Mouse (Mus musculus) CH12.LX (cell line): Measurements from ENCODE around the gene Zgrf1.

Experiments
- CHD1 ChIP-seq: IDR thresholded peaks from 2 replicates; pipeline ENCODE4 v1.6.1; 2012; ENCODE audit warnings: low read depth, low read length, improper control_type of control experiment, inconsistent platforms
- CTCF ChIP-seq, 2 experiments: IDR thresholded peaks in 1 of 2; conservative IDR thresholded peaks in 1 of 2; 2 replicates each; pipeline ENCODE4 v1.5.1; 2011 to 2012; ENCODE audit warnings: low read depth in 2 of 2, low read length in 2 of 2, improper control_type of control experiment in 1 of 2, inconsistent platforms in 1 of 2, mild to moderate bottlenecking in 1 of 2, moderate library complexity in 1 of 2
- E2F4 ChIP-seq: IDR thresholded peaks from 2 replicates; pipeline ENCODE4 v1.6.1; 2011; ENCODE audit warnings: low read depth, low read length, improper control_type of control experiment; ENCODE audit not compliant: insufficient replicate concordance
- EP300 ChIP-seq: IDR thresholded peaks from 2 replicates; pipeline ENCODE4 v1.6.1; 2011; ENCODE audit warnings: low read length, improper control_type of control experiment
- IRF4 ChIP-seq: IDR thresholded peaks from 2 replicates; pipeline ENCODE4 v1.6.1; 2014; ENCODE audit warnings: low read depth, mild to moderate bottlenecking, inconsistent platforms, low read length, improper control_type of control experiment
- JUN ChIP-seq: IDR thresholded peaks from 2 replicates; pipeline ENCODE4 v1.6.1; 2011; ENCODE audit warnings: low read depth, mild to moderate bottlenecking, low read length, improper control_type of control experiment, moderate library complexity; ENCODE audit not compliant: insufficient read depth
- POLR2A ChIP-seq: IDR thresholded peaks from 2 replicates; pipeline ENCODE4 v1.6.1; 2011; ENCODE audit warnings: low read depth, mild to moderate bottlenecking, improper control_type of control experiment, low read length
- POLR2AphosphoS2 ChIP-seq: IDR thresholded peaks from 2 replicates; pipeline ENCODE4 v1.6.1; 2011; ENCODE audit warnings: low read depth, low read length, improper control_type of control experiment
- USF1 ChIP-seq: IDR thresholded peaks from 2 replicates; pipeline ENCODE4 v1.6.1; 2014; ENCODE audit warnings: low read depth, mild to moderate bottlenecking, inconsistent platforms, low read length, improper control_type of control experiment
- USF2 ChIP-seq: conservative IDR thresholded peaks from 2 replicates; pipeline ENCODE4 v1.6.1; 2011; ENCODE audit warnings: low read depth, low read length, improper control_type of control experiment
- ZC3H11A ChIP-seq: IDR thresholded peaks from 2 replicates; pipeline ENCODE4 v1.6.1; 2012; ENCODE audit warnings: low read depth, mild to moderate bottlenecking, inconsistent platforms, low read length, improper control_type of control experiment
- ZKSCAN1 ChIP-seq: IDR thresholded peaks from 2 replicates; pipeline ENCODE4 v1.6.1; 2012; ENCODE audit warnings: low read depth, inconsistent platforms, low read length, improper control_type of control experiment, borderline replicate concordance
- ZNF384 ChIP-seq: IDR thresholded peaks from 2 replicates; pipeline ENCODE4 v1.6.1; 2012; ENCODE audit warnings: low read depth, low read length, improper control_type of control experiment, inconsistent platforms

DNA sequence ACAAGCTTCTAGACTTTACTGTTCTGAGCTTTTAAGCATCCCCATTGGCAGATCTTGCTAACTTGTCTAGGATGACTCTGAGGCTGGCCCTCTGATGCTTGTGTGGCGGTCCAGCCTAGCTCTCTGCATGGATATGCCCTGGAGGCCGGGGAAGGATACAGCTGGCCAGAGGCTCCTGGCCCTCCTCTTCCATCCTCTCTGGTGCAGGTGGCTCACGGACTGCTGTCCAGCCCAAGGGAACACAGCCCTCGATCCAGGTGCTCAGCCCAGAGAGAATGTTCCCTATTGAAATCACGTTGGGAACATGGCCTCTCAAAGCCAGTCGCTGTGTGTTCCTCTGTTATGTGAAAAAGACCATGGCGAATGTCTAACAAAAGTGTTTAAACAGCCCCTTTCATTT is 107.4 kb downstream of the Zgrf1 start:
- TF ChIP-seq E2F4 (no peak), POLR2A (no peak), ZKSCAN1 (no peak), IRF4 (no peak), ZNF384 (no peak), ZC3H11A (no peak), CTCF (conservative IDR thresholded peaks at IDR 0.05 in 1 of 2, IDR thresholded peaks at IDR 0.05 in 1 of 2; ENCODE audit: low read depth in 2 of 2, low read length in 2 of 2) (no peak), USF2 (no peak), USF1 (no peak), EP300 (no peak), POLR2AphosphoS2 (no peak), JUN (no peak), CHD1 (no peak)
